Mouse (Mus musculus) ZHBTc4 (cell line): ENCODE data around the gene Pank4.
A peak's percentile ranks its signal among the peaks of the same experiment; 100 is the strongest.

Experiments used
- DNase-seq: peaks from one replicate; pipeline ENCODE4 v3.0.0-alpha.2; 2011; ENCODE audit warnings: low read depth, low spot score

Gene Pank4

GRCm38 (mm10) chr4:155012788-155013187, 48.9 kb downstream of the Pank4 start:
- DNase-seq = peak; percentile 85

- DNase-seq = no peak
Measured at GRCm38 (mm10) chr4:155014244-155014643, 50.3 kb downstream of the Pank4 start.

- no peak for DNase-seq
Measured at GRCm38 (mm10) chr4:155014791-155015190, 50.9 kb downstream of the Pank4 start.

GRCm38 (mm10) chr4:155015550-155015949, 51.6 kb downstream of the Pank4 start:
- no peak for DNase-seq

- no peak for DNase-seq
Measured at GRCm38 (mm10) chr4:155016807-155017206, 52.9 kb downstream of the Pank4 start.

- no peak for DNase-seq
Measured at GRCm38 (mm10) chr4:155017253-155017878, 53.4 kb downstream of the Pank4 start.

- DNase-seq = no peak
Measured at GRCm38 (mm10) chr4:155018066-155018465, 54.1 kb downstream of the Pank4 start.

- peak; percentile 66 for DNase-seq
Measured at GRCm38 (mm10) chr4:155018601-155019335, 54.8 kb downstream of the Pank4 start.

- DNase-seq = peak; percentile 56
Measured at GRCm38 (mm10) chr4:155019336-155019847, 55.5 kb downstream of the Pank4 start.

GRCm38 (mm10) chr4:155020141-155020540, 56.2 kb downstream of the Pank4 start:
- DNase-seq = no peak

GRCm38 (mm10) chr4:155020813-155021212, 56.9 kb downstream of the Pank4 start:
- DNase-seq = no peak

GRCm38 (mm10) chr4:155022228-155022855, 58.4 kb downstream of the Pank4 start:
- DNase-seq = no peak

- no peak for DNase-seq
Measured at GRCm38 (mm10) chr4:155024170-155025010, 60.5 kb downstream of the Pank4 start.
